Mouse (Mus musculus): ENCODE data around the gene March7.

GRCm38 (mm10) chr2:60176087-60176486, 33.6 kb upstream of the March7 start:
- TF ChIP-seq POLR2A (IDR thresholded peaks at IDR 0.05; ENCODE audit: extremely low read depth, insufficient read depth, low read length), result no peak
- TF ChIP-seq CTCF (IDR thresholded peaks at IDR 0.05; ENCODE audit: extremely low read depth, insufficient read depth, low read length), result no peak

Measured in cortical plate, adult 2 months (tissue).